Mouse (Mus musculus) heart, embryonic 14.5 days (tissue): Measurements from ENCODE around the gene Ppdpf. TPM values are rescaled to one million over a fixed set of nuclear protein-coding genes. Genes with fewer than 3 reads are reported as not detected.

Experiments
- ATAC-seq: fragments of 200-750 bp; cut with Nextera tagmentation; 2 replicates; pipeline ENCODE4 v1.8.0; 2017; ENCODE audit warnings: low read depth, moderate TSS enrichment; ENCODE audit not compliant: insufficient number of reproducible peaks, insufficient read depth, low FRiP score
- H3K27ac ChIP-seq, 2 experiments: fragments of 200-500 bp in 1 of 2; fragments of 300-500 bp in 1 of 2; sonication (generic) in 1 of 2; replicated peaks in 1 of 2; 2 replicates each; pipeline ENCODE4 v1.5.1; 2012 to 2014; ENCODE audit warnings: low read depth in 2 of 2, low read length in 2 of 2, control low read depth in 1 of 2, mild to moderate bottlenecking in 1 of 2, mixed read lengths in 1 of 2; ENCODE audit not compliant: control insufficient read depth in 1 of 2, insufficient read depth in 1 of 2
- H3K27me3 ChIP-seq: fragments of 300-500 bp; sonication (generic); 2 replicates; pipeline ENCODE4 v1.6.1; 2014; ENCODE audit warnings: mild to moderate bottlenecking, low read length, control low read depth; ENCODE audit not compliant: control insufficient read depth, insufficient read depth
- H3K36me3 ChIP-seq: fragments of 300-500 bp; sonication (generic); 2 replicates; pipeline ENCODE4 v1.6.1; 2014; ENCODE audit warnings: mild to moderate bottlenecking, control low read depth, low read length, mixed read lengths; ENCODE audit not compliant: control insufficient read depth, insufficient read depth
- H3K4me1 ChIP-seq, 2 experiments: fragments of 200-500 bp in 1 of 2; fragments of 300-500 bp in 1 of 2; sonication (generic) in 1 of 2; 2 replicates each; pipeline ENCODE4 v1.6.1; 2012 to 2014; ENCODE audit warnings: low read length in 2 of 2, control low read depth in 1 of 2, mixed read lengths in 1 of 2; ENCODE audit not compliant: control insufficient read depth in 2 of 2, insufficient read depth in 2 of 2
- H3K4me2 ChIP-seq: fragments of 300-500 bp; sonication (generic); 2 replicates; pipeline ENCODE4 v1.6.1; 2014; ENCODE audit warnings: mild to moderate bottlenecking, low read length
- H3K4me3 ChIP-seq, 2 experiments: fragments of 200-500 bp in 1 of 2; fragments of 300-500 bp in 1 of 2; sonication (generic) in 1 of 2; 2 replicates each; pipeline ENCODE4 v1.5.1; 2012 to 2014; ENCODE audit warnings: low read length in 2 of 2, mild to moderate bottlenecking in 2 of 2, control low read depth in 1 of 2, low read depth in 1 of 2, moderate library complexity in 1 of 2; ENCODE audit not compliant: control insufficient read depth in 1 of 2, insufficient read depth in 1 of 2
- H3K9ac ChIP-seq: fragments of 300-500 bp; sonication (generic); 2 replicates; pipeline ENCODE4 v1.6.1; 2014; ENCODE audit warnings: mild to moderate bottlenecking, low read length
- H3K9me3 ChIP-seq: fragments of 300-500 bp; sonication (generic); 2 replicates; pipeline ENCODE4 v1.6.1; 2016; ENCODE audit warnings: low read length, control low read depth; ENCODE audit not compliant: control insufficient read depth
- WGBS: fragments of 180-500 bp; shearing (Covaris S2); extraction: QIAGEN DNeasy Blood & Tissue Kit; methylation state at CpG from one replicate; pipeline ENCODE4 v1.1.7; 2014; 5-methylcytosine and 5-hydroxymethylcytosine counted together
- polyA plus RNA-seq: library from polyadenylated mRNA; unstranded; fragments of >200 nt; fragmentation: Nextera tagmentation; extraction: Ambion mirVana; gene quantifications from 2 replicates; pipeline ENCODE4 v1.2.1, GENCODE M21; 2014

The Ppdpf gene
- polyA plus RNA-seq, 1 experiment from 2014 or later = 193 TPM

DNA sequence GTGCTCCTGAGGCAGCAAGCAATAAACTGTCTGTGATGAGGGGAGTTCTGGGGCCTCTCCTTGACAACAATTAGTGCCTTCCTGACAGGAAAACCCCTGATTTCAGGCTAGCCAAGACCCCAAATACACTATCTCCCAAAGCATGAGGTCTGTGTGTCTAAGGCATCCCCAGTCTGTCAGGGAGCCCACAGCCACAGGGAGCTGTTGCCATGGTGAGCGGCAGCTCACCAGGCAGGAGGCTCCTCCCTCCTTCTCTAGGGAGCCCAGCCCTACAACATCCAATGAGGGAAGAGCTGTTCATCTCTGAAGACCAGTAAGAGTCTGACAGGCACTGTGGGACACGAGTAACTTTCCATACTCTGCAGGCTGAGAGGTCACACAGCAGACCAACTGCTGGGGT lies 27.3 kb upstream of the Ppdpf start:
- Histone ChIP-seq H3K36me3 (no peaks in the 10 kb centered on the region), H3K4me3 (peak overlapping the region in 1 of 2 experiments; percentile 11; a peak in 1 of 4 replicates), H3K9ac (peak overlapping the region; percentile 64), H3K27ac (peak overlapping the region; percentile 86 to 96), H3K4me2 (peak overlapping the region; percentile 61), H3K27me3 (peaks cover 13% of the 10 kb centered on the region), H3K4me1 (peaks cover 37 to 41% of the 10 kb centered on the region in 2 experiments), H3K9me3 (no peaks in the 10 kb centered on the region)
- ATAC-seq = peak; percentile 54
- 0% methylated on average over 2 of the region's 2 CpGs for WGBS

DNA sequence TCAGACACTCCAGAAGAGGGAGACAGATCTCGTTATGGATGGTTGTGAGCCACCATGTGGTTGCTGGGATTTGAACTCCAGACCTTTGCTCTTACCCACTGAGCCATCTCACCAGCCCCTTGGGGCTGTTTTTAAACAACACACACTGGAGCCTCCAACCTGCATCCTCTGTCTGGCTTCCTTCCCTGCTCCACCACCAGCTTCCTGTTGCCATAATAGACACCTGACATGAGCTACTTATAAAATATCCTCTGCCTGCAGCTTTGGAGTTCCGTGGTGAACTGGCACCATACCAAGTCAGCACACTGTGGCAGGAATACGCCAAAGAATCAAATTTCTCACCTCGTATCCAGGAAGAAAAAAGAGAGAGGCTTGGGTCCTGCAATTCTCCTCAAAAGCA lies 26.2 kb upstream of the Ppdpf start:
- Histone ChIP-seq H3K27me3 (peaks cover 17% of the 10 kb centered on the region), H3K4me2 (no peak overlapping the region), H3K4me3 (no peak overlapping the region), H3K9me3 (no peaks in the 10 kb centered on the region), H3K4me1 (peaks cover 30 to 31% of the 10 kb centered on the region in 2 experiments), H3K36me3 (no peaks in the 10 kb centered on the region), H3K27ac (no peak overlapping the region), H3K9ac (no peak overlapping the region)
- no peak for ATAC-seq
- WGBS = 68% methylated on average over 4 of the region's 4 CpGs

DNA sequence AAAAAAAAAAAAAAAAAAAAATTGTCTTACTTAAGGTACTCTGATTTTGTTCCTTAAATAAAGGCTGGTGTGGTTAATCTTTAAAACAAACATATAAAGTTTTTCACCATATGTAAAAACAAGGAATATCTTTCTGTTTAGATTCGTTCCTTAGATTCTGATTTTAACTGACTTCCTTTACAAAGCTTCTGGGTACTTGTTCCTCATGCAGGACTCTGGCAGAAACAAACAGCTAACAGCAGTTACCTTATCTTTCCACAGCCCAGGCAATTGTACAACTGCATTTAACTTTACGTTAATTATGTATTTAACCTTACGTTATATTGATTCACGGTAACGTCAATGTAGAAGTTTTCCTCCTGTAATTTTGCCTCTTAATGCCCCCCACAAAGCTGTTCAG lies 20.6 kb upstream of the Ppdpf start:
- no peak overlapping the region for H3K9ac ChIP-seq
- no peaks in the 10 kb centered on the region for H3K4me1 ChIP-seq
- WGBS = 77% methylated on average over 5 of the region's 5 CpGs
- H3K27me3 ChIP-seq = 0 out of 2 replicates have a peak, but pooled peaks cover 8% of the 10 kb centered on the region
- no peak overlapping the region for H3K4me2 ChIP-seq
- no peak overlapping the region for H3K4me3 ChIP-seq
- no peak overlapping the region for H3K27ac ChIP-seq
- no peaks in the 10 kb centered on the region for H3K36me3 ChIP-seq
- no peak for ATAC-seq
- no peaks in the 10 kb centered on the region for H3K9me3 ChIP-seq

DNA sequence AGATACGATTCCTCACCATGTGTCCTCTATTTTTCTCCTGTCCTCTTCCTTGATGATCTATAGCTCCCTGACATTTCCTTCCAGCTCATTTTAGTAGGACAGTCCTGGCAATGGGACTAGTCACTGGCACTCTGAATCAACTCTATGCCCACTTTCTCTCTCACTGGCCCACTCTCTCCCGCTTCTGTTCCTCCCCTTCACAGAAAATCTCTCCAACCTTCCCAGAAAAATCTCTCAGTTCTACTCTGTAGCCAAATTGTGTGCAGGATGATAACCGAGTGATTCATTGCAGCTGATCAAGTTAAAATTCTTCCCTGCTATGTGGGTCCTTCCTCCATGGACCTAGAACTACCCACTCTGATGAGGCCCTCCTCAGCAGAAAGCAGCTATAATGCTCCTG lies 12.4 kb upstream of the Ppdpf start:
- H3K9ac ChIP-seq = no peak overlapping the region
- no peak for ATAC-seq
- WGBS = 82% methylated on average over 3 of the region's 3 CpGs
- no peaks in the 10 kb centered on the region for H3K36me3 ChIP-seq
- no peaks in the 10 kb centered on the region for H3K27me3 ChIP-seq
- no peak overlapping the region for H3K27ac ChIP-seq
- no peaks in the 10 kb centered on the region for H3K4me1 ChIP-seq
- no peak overlapping the region for H3K4me3 ChIP-seq
- H3K4me2 ChIP-seq = no peak overlapping the region
- no peaks in the 10 kb centered on the region for H3K9me3 ChIP-seq

DNA sequence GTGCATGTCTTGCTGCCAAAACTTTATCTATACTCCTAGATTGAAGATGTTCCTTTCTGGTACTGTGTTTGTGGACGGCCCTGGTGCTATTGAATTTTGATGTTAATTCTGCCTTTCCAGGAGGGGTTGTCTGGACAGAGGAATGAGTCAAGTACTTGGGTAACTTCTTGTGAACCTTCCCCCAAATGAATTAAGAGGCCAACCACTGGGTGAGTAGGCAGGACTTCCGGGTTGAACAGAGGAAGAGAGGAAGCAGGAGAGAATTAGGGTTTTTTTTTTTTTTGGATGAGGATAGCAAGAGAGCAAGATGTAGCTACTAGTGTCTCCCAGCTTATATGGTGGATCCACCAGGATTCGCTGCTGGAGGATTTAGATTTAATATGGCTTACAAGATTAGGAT lies 9.0 kb upstream of the Ppdpf start:
- Histone ChIP-seq H3K9me3 (no peaks in the 10 kb centered on the region), H3K4me1 (no peaks in the 10 kb centered on the region), H3K4me2 (no peak overlapping the region), H3K4me3 (no peak overlapping the region), H3K27me3 (no peaks in the 10 kb centered on the region), H3K36me3 (no peaks in the 10 kb centered on the region), H3K27ac (no peak overlapping the region), H3K9ac (no peak overlapping the region)
- no peak for ATAC-seq
- WGBS = 65% methylated on average over 3 of the region's 3 CpGs

DNA sequence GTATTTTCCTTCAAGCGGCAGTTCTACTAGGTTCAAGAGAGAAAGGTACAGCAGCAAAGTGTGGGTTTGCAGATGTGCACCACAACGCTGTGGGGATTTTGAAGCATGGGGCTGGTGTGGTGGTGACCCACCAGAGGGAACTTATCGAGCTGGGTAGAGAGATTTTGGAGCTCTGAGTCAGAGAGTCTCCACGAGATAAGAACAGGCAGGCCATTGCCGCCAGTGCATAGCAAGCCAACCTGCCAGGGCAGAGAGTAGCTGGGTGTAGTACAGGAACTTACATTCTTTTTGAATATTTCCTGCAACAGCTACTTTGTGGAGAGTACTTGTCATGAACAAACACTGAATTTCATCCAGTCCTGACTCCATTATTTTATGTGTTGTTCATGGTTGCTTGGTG lies 8.6 kb upstream of the Ppdpf start:
- WGBS = 48% methylated on average over 5 of the region's 5 CpGs
- ATAC-seq = no peak
- Histone ChIP-seq H3K27ac (no peak overlapping the region), H3K4me2 (no peak overlapping the region), H3K4me1 (no peaks in the 10 kb centered on the region), H3K9ac (no peak overlapping the region), H3K9me3 (no peaks in the 10 kb centered on the region), H3K4me3 (no peak overlapping the region), H3K36me3 (no peaks in the 10 kb centered on the region), H3K27me3 (no peaks in the 10 kb centered on the region)

DNA sequence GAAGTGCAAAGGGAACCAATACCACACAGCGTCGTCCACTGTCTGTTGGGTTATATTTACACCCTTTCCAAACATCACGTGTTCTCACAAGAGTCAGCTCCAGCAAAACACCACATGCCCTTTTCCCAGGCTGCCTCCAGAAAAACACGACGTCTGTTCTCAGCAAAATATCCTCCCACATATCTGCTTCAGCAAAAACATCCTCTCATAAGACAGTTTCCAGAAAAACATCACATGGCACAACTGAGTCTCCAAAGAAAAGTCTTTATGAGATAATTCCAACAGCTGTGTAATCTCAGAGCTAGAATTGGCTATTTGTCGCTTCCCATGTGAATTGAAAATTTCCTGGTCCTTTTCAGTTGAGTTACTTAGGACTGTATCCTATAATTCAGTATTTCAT lies 6.1 kb upstream of the Ppdpf start:
- no peaks in the 10 kb centered on the region for H3K36me3 ChIP-seq
- H3K27ac ChIP-seq = no peak overlapping the region
- no peaks in the 10 kb centered on the region for H3K9me3 ChIP-seq
- ATAC-seq = no peak
- no peaks in the 10 kb centered on the region for H3K27me3 ChIP-seq
- H3K4me1 ChIP-seq = no peaks in the 10 kb centered on the region
- H3K9ac ChIP-seq = no peak overlapping the region
- no peak overlapping the region for H3K4me3 ChIP-seq
- WGBS = 56% methylated on average over 6 of the region's 6 CpGs
- no peak overlapping the region for H3K4me2 ChIP-seq

DNA sequence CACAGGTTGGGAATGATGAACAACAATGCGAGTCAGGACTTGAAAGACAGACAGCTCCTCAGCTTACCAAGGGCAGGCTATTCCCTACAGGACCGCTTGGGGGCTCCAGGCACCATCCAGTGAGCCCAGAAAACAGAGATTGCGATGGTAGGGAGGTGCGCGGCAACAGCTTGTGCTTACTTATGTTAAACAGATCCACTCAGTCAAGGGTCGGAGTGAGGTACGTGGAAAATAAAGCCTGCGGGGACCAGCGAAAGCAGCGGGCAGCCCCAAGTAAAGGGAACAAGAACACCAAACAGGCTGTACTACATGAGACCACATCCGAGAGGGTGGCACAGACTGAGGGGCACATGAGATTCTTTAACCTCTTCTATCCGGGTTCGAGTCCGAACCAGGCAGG lies 412 bp upstream of the Ppdpf start:
- WGBS = under 1% methylated on average over 14 of the region's 14 CpGs
- Histone ChIP-seq H3K27me3 (no peaks in the 10 kb centered on the region), H3K4me3 (peak overlapping the region; percentile 68 to 74), H3K9ac (peak overlapping the region; percentile 89), H3K4me2 (peak overlapping the region; percentile 82), H3K9me3 (no peaks in the 10 kb centered on the region), H3K27ac (peak overlapping the region; percentile 86 to 93), H3K4me1 (peaks cover 5% of the 10 kb centered on the region in 2 experiments; a peak in 3 of 4 replicates), H3K36me3 (peaks cover 13% of the 10 kb centered on the region)
- peak; percentile 67 for ATAC-seq
